Mouse (Mus musculus): Measurements from ENCODE around the gene Notch2. TPM values are rescaled to one million over a fixed set of nuclear protein-coding genes. Genes with fewer than 3 reads are reported as not detected.

Notch2 gene
- 33.4 and 35.1 TPM in 2 replicates for polyA plus RNA-seq (2014; fragmentation: Nextera tagmentation; extraction: Ambion mirVana)

DNA sequence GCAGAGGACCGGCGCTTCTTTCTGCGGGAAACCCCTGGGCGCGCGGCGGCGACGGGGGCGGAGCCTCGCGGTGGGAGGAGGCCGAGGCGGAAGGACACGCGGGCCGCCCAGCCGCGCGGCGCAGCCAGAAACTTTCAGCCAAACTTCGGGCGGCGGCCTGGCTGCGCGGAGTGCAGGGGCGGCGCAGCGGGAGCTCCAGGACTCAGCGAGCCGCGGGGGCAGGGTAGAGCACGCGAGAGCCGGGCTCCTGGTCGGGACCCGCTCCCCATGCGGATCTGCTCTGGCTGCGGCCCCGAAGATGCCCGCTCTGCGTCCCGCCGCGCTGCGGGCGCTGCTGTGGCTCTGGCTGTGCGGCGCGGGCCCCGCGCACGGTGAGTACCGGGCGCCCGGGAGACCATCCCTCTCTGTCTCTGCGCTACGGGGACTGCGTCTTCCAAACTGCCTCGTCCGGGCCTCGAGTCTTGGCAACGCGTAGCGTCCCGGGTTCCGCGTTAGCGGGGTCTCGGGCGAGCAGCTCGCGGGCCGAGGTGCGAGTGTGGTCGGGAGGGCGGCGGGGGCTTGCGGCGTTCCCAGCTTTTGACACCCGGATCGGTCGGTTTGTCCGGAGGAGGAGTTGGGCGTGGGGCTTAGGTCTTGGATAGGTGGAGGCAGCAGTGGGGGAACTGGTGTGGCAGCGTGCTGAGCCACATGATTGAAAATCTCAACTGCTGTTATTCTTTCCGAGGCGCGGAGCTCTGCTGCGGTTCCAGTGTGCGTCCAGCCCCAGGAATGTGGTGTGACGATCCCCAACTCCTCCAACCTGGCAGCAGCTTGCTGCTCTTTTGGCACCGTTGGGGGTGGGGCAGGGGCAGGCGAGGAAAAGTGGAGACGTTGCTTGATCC is at the start of gene Notch2:
Notch2 (plus strand) TSS at position 127 of the 881 bp plus-strand sequence.
- Histone ChIP-seq H3K27ac (replicated peaks; ENCODE audit: low read depth, low read length) (peak within 1 kb of the TSS; percentile 86), H3K27me3 (ENCODE audit: control insufficient read depth, insufficient read depth, low read length) (no peaks in the 10 kb centered on the region), H3K36me3 (ENCODE audit: control insufficient read depth, insufficient read depth, low read length) (no peaks in the 10 kb centered on the region), H3K9me3 (ENCODE audit: control insufficient read depth, low read length) (no peaks in the 10 kb centered on the region), H3K9ac (ENCODE audit: low read length) (peak within 1 kb of the TSS; percentile 97), H3K4me3 (ENCODE audit: low read depth, low read length) (peak within 1 kb of the TSS; percentile 98), H3K4me2 (ENCODE audit: low read depth, severe bottlenecking) (peak within 1 kb of the TSS; percentile 69), H3K4me1 (ENCODE audit: control insufficient read depth, insufficient read depth, low read length) (peaks cover 24% of the 10 kb centered on the region)
- under 1% methylated on average over 77 of the region's 95 CpGs for WGBS
- ATAC-seq (ENCODE audit: insufficient number of reproducible peaks, low FRiP score, low TSS enrichment, low read depth) (peak; percentile 93), DNase-seq (ENCODE audit: low spot score) (peak; percentile 97)

DNA sequence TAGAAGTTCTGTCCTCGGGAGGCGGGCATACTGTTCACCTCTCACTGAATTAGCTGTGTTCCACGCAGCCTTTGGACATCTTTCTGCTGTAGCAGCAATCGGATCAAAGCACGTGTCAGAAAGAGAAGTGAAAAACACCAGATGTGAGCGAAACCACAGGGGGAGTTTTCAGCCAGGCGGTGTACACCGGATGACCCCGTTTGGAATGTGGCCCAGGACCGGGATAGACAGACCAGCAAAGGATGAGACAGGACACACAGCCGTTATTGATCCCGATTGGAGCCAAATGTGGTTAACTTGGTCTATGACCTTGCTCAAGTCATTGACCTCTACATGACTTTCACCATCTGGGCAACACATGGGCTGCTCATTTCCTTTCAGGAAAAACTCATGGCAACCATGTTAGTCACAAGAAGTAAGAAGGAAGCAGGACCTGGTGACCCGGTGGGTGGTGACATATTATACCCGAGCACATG is 48.4 kb upstream of the Notch2 start:
- DNase-seq (ENCODE audit: low spot score) (peak; percentile 79), ATAC-seq (ENCODE audit: insufficient number of reproducible peaks, low FRiP score, low TSS enrichment, low read depth) (peak; percentile 56; the same call in 1 of the 2 replicates)
- 12% methylated on average over 14 of the region's 14 CpGs for WGBS
- Histone ChIP-seq H3K36me3 (ENCODE audit: control insufficient read depth, insufficient read depth, low read length) (no peaks in the 10 kb centered on the region), H3K9ac (ENCODE audit: low read length) (no peak overlapping the region), H3K27me3 (ENCODE audit: control insufficient read depth, insufficient read depth, low read length) (no peaks in the 10 kb centered on the region), H3K4me1 (ENCODE audit: control insufficient read depth, insufficient read depth, low read length) (peaks cover 18% of the 10 kb centered on the region), H3K9me3 (ENCODE audit: control insufficient read depth, low read length) (no peaks in the 10 kb centered on the region), H3K4me2 (ENCODE audit: low read depth, severe bottlenecking) (no peak overlapping the region), H3K27ac (replicated peaks; ENCODE audit: low read depth, low read length) (peak overlapping the region; percentile 33; the same call in 1 of the 2 replicates), H3K4me3 (ENCODE audit: low read depth, low read length) (no peak overlapping the region)

DNA sequence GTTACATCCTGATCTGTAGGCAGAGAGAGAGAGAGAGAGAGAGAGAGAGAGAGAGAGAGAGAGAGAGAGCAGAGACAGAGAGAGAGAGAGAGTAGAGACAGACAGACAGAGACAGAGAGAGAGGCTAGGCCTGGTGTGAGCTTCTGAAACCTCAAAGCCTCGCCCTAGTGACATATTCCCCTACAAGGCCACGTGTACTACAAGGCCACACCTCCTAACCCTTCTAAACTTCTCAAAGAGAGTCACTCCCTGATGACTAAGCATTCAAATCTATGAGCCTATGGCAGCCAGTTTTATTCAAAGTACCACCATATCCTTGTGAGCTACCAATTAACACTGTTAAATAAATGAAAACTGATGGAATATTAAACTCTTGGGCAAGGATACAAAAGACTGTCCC is 45.7 kb upstream of the Notch2 start:
- Histone ChIP-seq H3K36me3 (ENCODE audit: control insufficient read depth, insufficient read depth, low read length) (no peaks in the 10 kb centered on the region), H3K4me2 (ENCODE audit: low read depth, severe bottlenecking) (no peak overlapping the region), H3K9me3 (ENCODE audit: control insufficient read depth, low read length) (no peaks in the 10 kb centered on the region), H3K27me3 (ENCODE audit: control insufficient read depth, insufficient read depth, low read length) (no peaks in the 10 kb centered on the region), H3K4me3 (ENCODE audit: low read depth, low read length) (no peak overlapping the region), H3K4me1 (ENCODE audit: control insufficient read depth, insufficient read depth, low read length) (peaks cover 11% of the 10 kb centered on the region), H3K27ac (replicated peaks; ENCODE audit: low read depth, low read length) (no peak overlapping the region), H3K9ac (ENCODE audit: low read length) (no peak overlapping the region)
- no peak for ATAC-seq (ENCODE audit: insufficient number of reproducible peaks, low FRiP score, low TSS enrichment, low read depth)
- 75% methylated on average over 2 of the region's 2 CpGs for WGBS
- DNase-seq (ENCODE audit: low spot score) = no peak

DNA sequence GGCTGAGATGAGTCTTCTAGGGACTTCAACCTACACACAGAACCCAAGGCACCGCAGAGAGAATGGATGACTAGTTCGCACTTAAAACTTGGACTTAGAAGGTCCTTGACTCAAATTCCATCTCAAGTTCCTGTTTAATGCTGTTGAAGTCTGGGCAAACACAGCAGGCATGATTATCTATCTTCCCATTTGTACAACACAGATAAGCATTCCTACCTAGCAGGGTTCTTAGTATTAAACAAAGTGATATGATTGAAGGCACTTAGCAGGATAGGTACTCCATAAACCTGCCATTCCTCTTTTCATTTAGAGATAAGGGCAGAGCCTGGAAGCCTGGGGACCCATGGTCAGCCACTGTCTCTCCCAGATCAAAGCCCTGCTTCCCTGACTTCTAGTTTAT is 45.1 kb upstream of the Notch2 start:
- WGBS = 76% methylated on average over 2 of the region's 2 CpGs
- H3K27me3 ChIP-seq (ENCODE audit: control insufficient read depth, insufficient read depth, low read length) = no peaks in the 10 kb centered on the region
- peaks cover 11% of the 10 kb centered on the region for H3K4me1 ChIP-seq (ENCODE audit: control insufficient read depth, insufficient read depth, low read length)
- H3K9ac ChIP-seq (ENCODE audit: low read length) = no peak overlapping the region
- H3K9me3 ChIP-seq (ENCODE audit: control insufficient read depth, low read length) = no peaks in the 10 kb centered on the region
- no peaks in the 10 kb centered on the region for H3K36me3 ChIP-seq (ENCODE audit: control insufficient read depth, insufficient read depth, low read length)
- no peak for DNase-seq (ENCODE audit: low spot score)
- H3K4me3 ChIP-seq (ENCODE audit: low read depth, low read length) = no peak overlapping the region
- no peak overlapping the region for H3K4me2 ChIP-seq (ENCODE audit: low read depth, severe bottlenecking)
- no peak for ATAC-seq (ENCODE audit: insufficient number of reproducible peaks, low FRiP score, low TSS enrichment, low read depth)
- no peak overlapping the region for H3K27ac ChIP-seq (replicated peaks; ENCODE audit: low read depth, low read length)

DNA sequence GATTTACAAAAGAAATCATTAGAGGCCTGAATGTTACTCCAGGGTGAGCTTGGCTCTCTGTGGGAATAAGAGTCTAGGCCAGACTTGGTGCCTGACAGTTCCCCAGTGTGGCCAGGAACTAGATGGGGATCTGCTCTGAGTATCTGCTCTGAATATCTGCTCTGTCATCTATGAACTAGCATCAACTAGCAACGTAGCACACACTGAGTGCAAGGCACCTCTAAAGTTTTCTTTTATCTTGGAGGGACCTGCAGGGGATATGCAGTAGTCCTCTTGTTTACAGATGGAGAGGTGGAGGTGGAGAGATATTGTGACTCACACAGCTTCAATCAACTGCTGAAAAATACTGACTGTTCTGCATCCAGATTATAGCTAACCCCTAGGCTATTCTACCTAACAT is 44.3 kb upstream of the Notch2 start:
- H3K4me2 ChIP-seq (ENCODE audit: low read depth, severe bottlenecking) = no peak overlapping the region
- no peaks in the 10 kb centered on the region for H3K9me3 ChIP-seq (ENCODE audit: control insufficient read depth, low read length)
- H3K9ac ChIP-seq (ENCODE audit: low read length) = no peak overlapping the region
- no peaks in the 10 kb centered on the region for H3K36me3 ChIP-seq (ENCODE audit: control insufficient read depth, insufficient read depth, low read length)
- no peak overlapping the region for H3K4me3 ChIP-seq (ENCODE audit: low read depth, low read length)
- ATAC-seq (ENCODE audit: insufficient number of reproducible peaks, low FRiP score, low TSS enrichment, low read depth) (no peak), DNase-seq (ENCODE audit: low spot score) (no peak)
- H3K27me3 ChIP-seq (ENCODE audit: control insufficient read depth, insufficient read depth, low read length) = no peaks in the 10 kb centered on the region
- no peak overlapping the region for H3K27ac ChIP-seq (replicated peaks; ENCODE audit: low read depth, low read length)
- 71% methylated on average over 1 of the region's 1 CpGs for WGBS
- H3K4me1 ChIP-seq (ENCODE audit: control insufficient read depth, insufficient read depth, low read length) = peaks cover 11% of the 10 kb centered on the region

DNA sequence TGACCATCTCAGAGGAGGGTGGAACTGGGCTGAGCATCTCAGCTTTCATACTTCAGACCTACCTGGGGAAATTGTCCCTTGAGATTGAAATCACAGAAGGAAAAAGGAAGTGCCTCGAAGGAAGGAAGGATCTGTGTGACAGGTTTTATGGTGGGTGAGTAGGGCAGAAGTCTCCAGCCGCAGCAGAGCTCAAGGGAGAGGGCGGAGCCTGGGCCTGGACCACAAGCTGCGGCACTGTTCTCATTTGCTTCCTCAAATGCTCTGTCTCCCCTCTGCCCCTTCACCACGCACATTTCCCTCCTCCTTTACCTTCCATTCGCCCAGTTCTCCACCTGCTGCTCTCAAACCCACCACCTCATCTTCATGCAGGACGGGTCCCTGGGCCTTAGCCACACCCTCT is 42.2 kb upstream of the Notch2 start:
- H3K9me3 ChIP-seq (ENCODE audit: control insufficient read depth, low read length) = no peaks in the 10 kb centered on the region
- DNase-seq (ENCODE audit: low spot score) (no peak), ATAC-seq (ENCODE audit: insufficient number of reproducible peaks, low FRiP score, low TSS enrichment, low read depth) (no peak)
- no peaks in the 10 kb centered on the region for H3K27me3 ChIP-seq (ENCODE audit: control insufficient read depth, insufficient read depth, low read length)
- no peak overlapping the region for H3K9ac ChIP-seq (ENCODE audit: low read length)
- 13% methylated on average over 7 of the region's 7 CpGs for WGBS
- H3K4me3 ChIP-seq (ENCODE audit: low read depth, low read length) = no peak overlapping the region
- H3K4me2 ChIP-seq (ENCODE audit: low read depth, severe bottlenecking) = no peak overlapping the region
- no peaks in the 10 kb centered on the region for H3K36me3 ChIP-seq (ENCODE audit: control insufficient read depth, insufficient read depth, low read length)
- no peak overlapping the region for H3K27ac ChIP-seq (replicated peaks; ENCODE audit: low read depth, low read length)
- peaks cover 5% of the 10 kb centered on the region for H3K4me1 ChIP-seq (ENCODE audit: control insufficient read depth, insufficient read depth, low read length)

DNA sequence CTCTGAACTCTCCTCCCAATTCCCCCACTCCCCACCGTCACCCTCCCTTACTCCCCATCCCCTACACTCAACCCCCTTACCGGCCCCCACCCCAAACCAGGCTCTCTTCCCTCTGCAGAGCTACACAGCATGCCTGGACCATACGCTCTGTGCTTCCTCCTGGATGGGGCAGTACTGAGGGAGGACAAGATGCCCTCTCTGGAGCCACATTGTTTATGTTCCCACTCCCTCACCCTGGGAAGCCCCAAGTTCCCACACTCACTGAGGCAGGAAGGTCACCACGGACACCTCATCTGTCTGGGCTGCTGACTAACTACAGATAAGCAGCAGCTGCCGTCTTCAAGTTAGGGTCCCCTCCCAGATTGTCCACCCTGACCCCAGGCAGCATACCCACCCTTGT is 41.1 kb upstream of the Notch2 start:
- no peaks in the 10 kb centered on the region for H3K27me3 ChIP-seq (ENCODE audit: control insufficient read depth, insufficient read depth, low read length)
- H3K9ac ChIP-seq (ENCODE audit: low read length) = no peak overlapping the region
- H3K36me3 ChIP-seq (ENCODE audit: control insufficient read depth, insufficient read depth, low read length) = no peaks in the 10 kb centered on the region
- H3K4me1 ChIP-seq (ENCODE audit: control insufficient read depth, insufficient read depth, low read length) = peaks cover 5% of the 10 kb centered on the region
- H3K4me2 ChIP-seq (ENCODE audit: low read depth, severe bottlenecking) = no peak overlapping the region
- no peaks in the 10 kb centered on the region for H3K9me3 ChIP-seq (ENCODE audit: control insufficient read depth, low read length)
- ATAC-seq (ENCODE audit: insufficient number of reproducible peaks, low FRiP score, low TSS enrichment, low read depth) (no peak), DNase-seq (ENCODE audit: low spot score) (no peak)
- 35% methylated on average over 5 of the region's 5 CpGs for WGBS
- H3K27ac ChIP-seq (replicated peaks; ENCODE audit: low read depth, low read length) = no peak overlapping the region
- no peak overlapping the region for H3K4me3 ChIP-seq (ENCODE audit: low read depth, low read length)

DNA sequence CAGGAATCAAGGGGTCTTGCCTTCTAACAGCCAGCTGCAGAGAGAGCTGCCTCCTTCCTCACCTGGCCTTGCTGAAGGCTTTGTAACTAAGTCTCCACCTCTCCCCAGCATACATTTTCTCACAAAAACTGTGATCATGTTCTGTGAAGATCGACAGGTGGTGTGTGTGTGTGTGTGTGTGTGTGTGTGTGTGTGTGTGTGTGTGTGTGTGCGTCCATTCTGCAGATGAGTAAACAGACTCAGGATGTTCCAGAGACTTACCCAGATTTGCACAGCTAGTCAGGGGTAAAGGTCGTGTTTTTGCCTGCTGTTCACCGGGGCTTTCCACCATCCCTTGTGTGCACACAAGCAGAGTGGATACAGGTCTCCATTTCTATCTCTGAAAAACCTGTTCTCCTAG is 40.6 kb upstream of the Notch2 start:
- no peaks in the 10 kb centered on the region for H3K27me3 ChIP-seq (ENCODE audit: control insufficient read depth, insufficient read depth, low read length)
- no peak overlapping the region for H3K4me3 ChIP-seq (ENCODE audit: low read depth, low read length)
- WGBS = 83% methylated on average over 4 of the region's 4 CpGs
- no peak overlapping the region for H3K4me2 ChIP-seq (ENCODE audit: low read depth, severe bottlenecking)
- H3K27ac ChIP-seq (replicated peaks; ENCODE audit: low read depth, low read length) = no peak overlapping the region
- no peak overlapping the region for H3K9ac ChIP-seq (ENCODE audit: low read length)
- H3K4me1 ChIP-seq (ENCODE audit: control insufficient read depth, insufficient read depth, low read length) = peaks cover 5% of the 10 kb centered on the region
- H3K36me3 ChIP-seq (ENCODE audit: control insufficient read depth, insufficient read depth, low read length) = no peaks in the 10 kb centered on the region
- DNase-seq (ENCODE audit: low spot score) = no peak
- no peaks in the 10 kb centered on the region for H3K9me3 ChIP-seq (ENCODE audit: control insufficient read depth, low read length)
- no peak for ATAC-seq (ENCODE audit: insufficient number of reproducible peaks, low FRiP score, low TSS enrichment, low read depth)
